Mouse (Mus musculus): Measurements from ENCODE around the gene Stk11.

GRCm38 (mm10) chr10:80149291-80150225, 34.0 kb downstream of the Stk11 start:
- TF ChIP-seq MAFK (IDR thresholded peaks at IDR 0.05; ENCODE audit: insufficient read depth, low read depth, low read length) (no peak), HCFC1 (IDR thresholded peaks at IDR 0.05; ENCODE audit: borderline replicate concordance, insufficient read depth, low read length) (no peak), ZC3H11A (IDR thresholded peaks at IDR 0.05; ENCODE audit: borderline replicate concordance, low read depth, low read length) (no peak), ZNF384 (IDR thresholded peaks at IDR 0.05; ENCODE audit: low read depth, low read length) (peak; percentile 94)
